Mouse (Mus musculus): ENCODE results near the gene Kif28.
"Not testable (repeated sequence)": the region's sequence is repeated elsewhere in the genome, so short reads cannot be mapped to it uniquely, and the experiment has no call there.

Kif28 gene

DNA sequence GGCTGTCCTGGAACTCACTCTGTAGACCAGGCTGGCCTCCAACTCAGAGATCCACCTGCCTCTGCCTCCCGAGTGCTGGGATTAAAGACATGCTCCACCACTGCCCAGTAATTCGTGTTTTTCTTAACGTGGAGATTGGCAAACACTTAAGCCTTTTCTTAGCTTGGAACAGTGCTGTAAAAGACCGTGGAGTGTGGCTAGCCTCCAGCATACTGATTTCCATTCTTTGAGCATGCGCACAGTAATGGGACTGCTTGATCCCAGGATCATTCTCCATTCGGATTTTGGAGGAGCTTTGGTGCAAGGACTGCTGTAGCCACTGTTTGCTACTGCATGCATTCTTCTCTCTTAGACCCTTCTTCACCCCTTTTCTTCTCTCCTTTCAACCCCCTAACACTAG is 55.6 kb downstream of the Kif28 start:
- DNase-seq: no peak

DNA sequence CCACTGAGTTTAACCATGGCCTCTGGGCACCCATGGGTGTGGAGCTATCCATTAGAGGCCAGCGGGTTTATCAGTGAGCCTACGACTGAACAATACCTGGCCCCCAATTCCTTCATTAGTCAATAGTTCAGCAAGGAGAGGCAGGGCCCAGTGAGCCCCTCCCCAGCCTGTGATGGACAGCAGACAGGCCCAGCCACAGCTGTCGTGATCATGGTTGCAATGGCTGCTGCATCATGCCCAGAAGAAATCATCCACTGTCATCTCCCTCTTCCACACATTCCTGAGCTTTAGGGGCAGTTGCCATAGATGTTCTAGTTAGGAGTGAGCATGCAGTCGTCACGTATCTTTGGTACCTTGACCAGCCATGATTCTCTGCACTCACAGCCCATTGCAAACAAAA is 56.2 kb downstream of the Kif28 start:
- DNase-seq: no peak

DNA sequence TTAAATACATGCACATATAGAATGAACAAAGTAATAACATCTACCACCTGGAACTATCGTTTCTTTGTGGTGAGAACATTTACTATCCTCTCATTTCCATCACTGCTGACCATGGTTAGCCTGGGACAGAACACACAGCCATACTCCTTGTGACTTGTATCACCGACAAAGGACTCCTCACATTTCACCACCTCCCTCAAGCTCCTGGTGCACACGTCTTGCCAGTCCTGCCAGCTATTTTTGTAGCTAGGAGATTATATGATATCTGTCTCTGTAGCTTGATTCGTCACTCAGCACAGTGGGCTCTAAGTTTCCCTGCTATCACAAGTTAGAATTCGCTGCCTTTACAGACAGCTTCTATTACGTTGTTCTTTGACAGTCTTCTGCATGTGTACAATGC is 56.7 kb downstream of the Kif28 start:
- no peak for DNase-seq

- DNase-seq: no peak
Observed at GRCm38 (mm10) chr1:179687966-179688365, 57.1 kb downstream of the Kif28 start.

GRCm38 (mm10) chr1:179687305-179687704 is 57.8 kb downstream of the Kif28 start:
- DNase-seq: no peak

DNA sequence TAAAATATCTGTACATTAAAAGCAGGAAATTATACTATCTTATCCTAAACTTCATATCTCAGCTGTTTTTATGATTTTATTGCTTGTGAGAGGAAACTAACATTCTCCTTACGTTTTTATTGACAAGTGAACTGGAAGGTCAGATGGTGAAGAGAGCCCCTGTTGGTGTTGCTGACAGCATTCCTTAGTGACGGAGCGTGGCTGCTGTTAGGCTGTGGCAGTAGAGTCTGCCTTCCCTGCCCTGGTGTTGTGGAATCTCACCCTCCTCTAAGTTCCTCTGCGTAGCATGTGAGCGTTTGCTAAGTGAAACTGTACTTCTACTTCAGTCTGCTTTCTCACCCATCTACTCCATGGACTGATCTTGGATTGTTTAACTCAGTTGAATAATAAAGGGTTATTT is 58.3 kb downstream of the Kif28 start:
- no peak for DNase-seq

- no peak for DNase-seq
Observed at GRCm38 (mm10) chr1:179686348-179686747, 58.7 kb downstream of the Kif28 start.

DNA sequence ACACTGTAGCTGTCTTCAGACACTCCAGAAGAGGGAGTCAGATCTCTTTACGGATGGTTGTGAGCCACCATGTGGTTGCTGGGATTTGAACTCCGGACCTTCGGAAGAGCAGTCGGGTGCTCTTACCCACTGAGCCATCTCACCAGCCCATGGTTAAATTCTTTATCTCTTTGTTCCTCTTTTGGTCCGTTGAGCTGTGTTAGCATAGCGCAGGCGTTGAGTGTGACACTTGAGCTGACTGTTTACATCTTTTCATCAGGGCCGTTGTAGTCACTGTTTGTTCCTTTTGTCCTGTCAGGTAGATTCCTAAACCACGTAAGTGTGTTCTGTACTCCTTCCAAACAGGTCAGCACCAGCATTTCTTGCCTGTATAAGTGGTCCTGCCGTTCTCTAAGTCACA is 62.3 kb downstream of the Kif28 start:
- DNase-seq: not testable (repeated sequence)

GRCm38 (mm10) chr1:179679326-179679725 is 65.7 kb downstream of the Kif28 start:
- DNase-seq: no peak

DNA sequence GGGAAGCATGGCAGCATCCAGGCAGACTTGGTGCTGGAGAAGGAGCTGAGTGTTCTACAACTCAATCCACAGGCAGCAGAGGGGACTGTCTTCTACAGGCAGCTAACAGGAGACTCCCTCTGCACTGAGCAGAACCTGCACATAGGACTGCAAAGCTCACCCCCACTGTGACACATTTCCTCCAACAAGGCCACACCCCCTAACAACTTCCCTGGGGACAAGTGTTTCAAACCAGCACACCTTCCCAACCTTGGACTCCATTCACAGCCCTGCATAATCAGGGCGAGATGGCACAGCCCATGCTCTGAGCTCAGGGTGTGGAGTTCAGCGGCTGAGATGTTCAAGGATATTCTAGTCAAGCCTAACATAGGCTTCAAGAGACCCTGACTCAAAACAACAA is 68.0 kb downstream of the Kif28 start:
- DNase-seq: no peak

DNA sequence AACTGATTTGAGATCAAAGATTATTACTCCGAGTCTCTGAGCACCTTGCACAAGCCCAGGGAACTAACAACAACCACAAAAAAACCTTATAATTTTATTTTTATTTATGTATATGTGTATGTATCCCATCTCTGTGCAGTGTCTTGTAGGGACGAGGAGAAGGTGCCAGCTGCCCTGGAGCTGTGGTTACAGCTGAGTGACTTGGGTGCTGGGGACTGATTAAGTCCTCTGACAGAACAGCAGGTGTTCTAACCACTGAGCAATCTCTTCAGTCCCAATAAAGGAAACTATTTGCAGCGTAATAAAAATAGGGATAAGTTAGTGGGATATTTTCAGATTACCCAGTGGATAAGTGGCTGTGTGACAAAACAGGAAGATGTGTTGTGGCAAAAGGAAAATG is 70.7 kb downstream of the Kif28 start:
- no peak for DNase-seq

- no peak for DNase-seq
Observed at GRCm38 (mm10) chr1:179668836-179669537, 76.1 kb downstream of the Kif28 start.

- peak; percentile 82 for DNase-seq
Observed at GRCm38 (mm10) chr1:179668013-179668805, 76.9 kb downstream of the Kif28 start, which contains the start of gene Sccpdh. TSS of gene Sccpdh (plus strand) at chr1:179668210.

- no peak for DNase-seq
Observed at GRCm38 (mm10) chr1:179667450-179667849, 77.6 kb downstream of the Kif28 start.

DNA sequence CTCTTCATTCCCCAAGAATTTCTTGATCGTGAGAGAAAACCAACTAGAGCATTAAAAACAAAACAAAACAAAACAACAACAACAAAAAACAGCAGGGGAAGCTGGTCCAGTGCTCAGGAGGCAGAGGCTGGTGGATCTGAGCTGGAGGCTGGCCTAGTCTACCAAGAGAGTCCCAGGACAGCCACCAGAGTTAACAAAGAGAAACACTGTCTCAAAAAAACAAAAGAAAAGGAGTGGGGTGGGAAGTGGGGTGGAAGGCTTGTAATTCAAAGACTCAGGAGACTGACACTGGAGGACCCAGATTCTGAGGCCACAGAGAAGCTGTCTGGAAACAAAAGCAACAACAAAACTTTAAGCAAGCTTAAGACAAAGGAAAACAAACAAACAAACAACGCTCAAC is 78.1 kb downstream of the Kif28 start:
- no peak for DNase-seq

DNA sequence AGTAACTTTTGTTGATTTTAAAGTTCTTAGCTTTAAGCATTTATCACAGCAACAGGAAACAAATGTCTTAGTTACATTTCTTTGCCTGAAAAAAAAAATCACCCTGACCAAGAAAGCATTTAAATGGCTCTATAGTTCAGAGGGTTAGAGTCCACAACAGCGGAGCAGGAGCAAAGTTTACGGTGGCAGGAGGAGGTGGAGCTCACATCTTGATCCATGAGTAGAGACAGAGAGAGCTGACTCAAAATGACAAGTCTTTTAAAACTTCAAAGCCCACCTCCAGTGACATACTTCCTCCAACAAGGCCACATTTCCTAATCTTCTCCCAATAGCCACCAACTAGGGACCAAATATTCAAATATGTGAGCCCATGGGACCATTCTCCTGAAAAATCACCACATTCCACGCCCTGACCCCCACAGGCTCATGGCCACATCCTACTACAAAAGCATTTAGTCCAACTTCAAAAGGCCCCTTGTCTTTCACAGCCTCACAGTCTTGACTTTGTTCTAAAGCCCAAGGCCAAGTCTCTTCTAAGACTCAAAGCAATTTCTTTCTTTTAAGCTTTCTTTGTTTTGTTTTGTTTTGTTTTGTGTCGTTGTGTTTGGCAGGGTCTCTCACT is 80.7 kb downstream of the Kif28 start:
- no peak for DNase-seq

DNA sequence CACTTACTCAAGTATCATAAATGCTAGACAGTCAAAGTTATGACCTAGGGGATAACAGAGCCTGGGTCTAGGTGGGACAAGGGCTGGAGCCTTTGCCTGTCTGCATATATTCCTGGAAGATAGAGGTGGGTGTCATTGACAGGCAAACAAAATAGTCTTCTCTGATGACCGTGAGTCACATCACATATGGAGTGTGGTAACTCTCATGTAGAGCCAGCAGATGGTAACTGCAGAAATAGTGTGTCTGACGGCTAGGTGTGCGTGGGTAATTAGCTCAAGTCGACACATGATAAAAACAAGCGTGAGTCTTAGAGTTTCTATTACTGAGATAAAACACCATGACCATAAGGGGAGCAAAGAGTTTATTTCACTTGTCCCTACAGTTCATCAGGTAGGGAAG is 82.0 kb downstream of the Kif28 start:
- no peak for DNase-seq

- no peak for DNase-seq
Observed at GRCm38 (mm10) chr1:179651224-179651623, 93.8 kb downstream of the Kif28 start.

- no peak for DNase-seq
Observed at GRCm38 (mm10) chr1:179650284-179650683, 94.8 kb downstream of the Kif28 start.

DNA sequence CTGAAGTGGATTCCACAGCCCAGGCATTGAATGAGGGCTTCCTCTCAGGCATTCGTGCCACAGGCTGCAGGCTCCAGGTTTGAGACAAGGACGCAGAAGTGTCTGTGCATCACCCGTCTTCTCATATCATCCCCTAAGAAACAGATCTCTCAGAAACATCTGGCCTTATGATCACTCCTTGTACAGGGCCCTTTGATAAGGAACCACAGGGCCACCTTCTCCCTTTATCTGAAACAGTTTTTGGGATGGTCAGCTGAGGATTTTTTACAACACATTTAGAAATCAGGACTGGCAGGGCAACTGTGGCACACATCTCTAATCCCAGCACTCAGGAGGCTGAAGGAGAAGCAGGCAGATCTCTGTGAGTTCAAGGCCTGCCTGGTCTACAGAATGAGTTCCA is 95.7 kb downstream of the Kif28 start:
- no peak for DNase-seq

- DNase-seq: not testable (repeated sequence)
Observed at GRCm38 (mm10) chr1:179648678-179649077, 96.4 kb downstream of the Kif28 start.

- DNase-seq: no peak
Observed at GRCm38 (mm10) chr1:179645980-179646268, 99.1 kb downstream of the Kif28 start.
